Mouse (Mus musculus): ENCODE measurements around the gene St3gal3.

- no peak for TF ChIP-seq CTCF (IDR thresholded peaks at IDR 0.05; ENCODE audit: borderline replicate concordance, control insufficient read depth, extremely low read depth, insufficient read depth, low read length, poor library complexity)
- TF ChIP-seq POLR2A (IDR thresholded peaks at IDR 0.05; ENCODE audit: control insufficient read depth, extremely low read depth, insufficient read depth, low read length, poor library complexity) = no peak
Observed at GRCm38 (mm10) chr4:118180301-118181080, 45.8 kb upstream of the St3gal3 start.
